Mouse (Mus musculus): ENCODE measurements around the gene Scyl1. TPM values are rescaled to one million over a fixed set of nuclear protein-coding genes. Genes with fewer than 3 reads are reported as not detected.
"Not testable (repeated sequence)": the region's sequence is repeated elsewhere in the genome, so short reads cannot be mapped to it uniquely, and the experiment has no call there.

Gene Scyl1
- total and polyA plus RNA-seq, 3 experiments = 36.0 to 64.1 TPM; not detected in 1

GRCm38 (mm10) chr19:5793917-5794770, 22.9 kb upstream of the Scyl1 start:
- not testable (repeated sequence) for H3K9ac ChIP-seq (ENCODE audit: control insufficient read depth, low read depth, low read length, poor library complexity, severe bottlenecking); H3K27me3 ChIP-seq (ENCODE audit: control insufficient read depth in 1 of 2, insufficient read depth in 2 of 2, low read length in 2 of 2); H3K9me3 ChIP-seq (replicated peaks; ENCODE audit: insufficient read depth, low read length); H3K4me3 ChIP-seq (ENCODE audit: control insufficient read depth in 1 of 2, insufficient read depth in 1 of 2, low read depth in 2 of 2, low read length in 2 of 2)
- Histone ChIP-seq H3K36me3 (ENCODE audit: control insufficient read depth in 1 of 2, insufficient read depth in 2 of 2, low read length in 2 of 2) (peaks cover 15 to 33% of the 10 kb centered on the region in 2 experiments), H3K27ac (ENCODE audit: control insufficient read depth, low read depth, low read length) (peak overlapping the region; percentile 4), H3K4me1 (ENCODE audit: control insufficient read depth in 1 of 2, insufficient read depth in 2 of 2, low read length in 2 of 2) (peaks cover 0 to 20% of the 10 kb centered on the region in 2 experiments; a peak in 1 of 4 replicates), H3K79me2 (ENCODE audit: control insufficient read depth, insufficient read depth, low read length, poor library complexity) (peaks cover 16% of the 10 kb centered on the region)
- peak; percentile 69 for DNase-seq (ENCODE audit: low read depth, low spot score)
- TF ChIP-seq MYC (IDR thresholded peaks at IDR 0.05; ENCODE audit: low read depth, low read length) = 0 out of 2 replicates have a peak, but pooled peaks have one; percentile 13
- 0 out of 2 replicates have a peak, but pooled peaks have one; percentile 52 for TF ChIP-seq ELF1 (IDR thresholded peaks at IDR 0.05; ENCODE audit: low read depth, low read length)
- peak; percentile 28; the same call in 1 of the 2 replicates for TF ChIP-seq MXI1 (IDR thresholded peaks at IDR 0.05; ENCODE audit: low read depth, low read length)
- TF ChIP-seq POLR2AphosphoS5 (IDR thresholded peaks at IDR 0.05; ENCODE audit: borderline replicate concordance, low read depth, low read length) = peak; percentile 90; the same call in 1 of the 2 replicates
- TF ChIP-seq EP300 (IDR thresholded peaks at IDR 0.05; ENCODE audit: low read depth in 1 of 2, low read length in 2 of 2) = peak in 1 of 2 experiments; percentile 18; a peak in 1 of 4 replicates
- 0 out of 2 replicates have a peak, but pooled peaks have one; percentile 16 for TF ChIP-seq ETS1 (IDR thresholded peaks at IDR 0.05; ENCODE audit: low read depth, low read length)
- peak; percentile 24; the same call in 1 of the 2 replicates for TF ChIP-seq SIN3A (IDR thresholded peaks at IDR 0.05; ENCODE audit: low read length)

GRCm38 (mm10) chr19:5793116-5793515, 21.9 kb upstream of the Scyl1 start:
- H3K27me3 ChIP-seq (ENCODE audit: control insufficient read depth in 1 of 2, insufficient read depth in 2 of 2, low read length in 2 of 2) = no peaks in the 10 kb centered on the region
- H3K9me3 ChIP-seq (replicated peaks; ENCODE audit: insufficient read depth, low read length) = no peaks in the 10 kb centered on the region
- no peak overlapping the region for H3K27ac ChIP-seq (ENCODE audit: control insufficient read depth, low read depth, low read length)
- peaks cover 0 to 20% of the 10 kb centered on the region in 2 experiments; a peak in 1 of 4 replicates for H3K4me1 ChIP-seq (ENCODE audit: control insufficient read depth in 1 of 2, insufficient read depth in 2 of 2, low read length in 2 of 2)
- H3K9ac ChIP-seq (ENCODE audit: control insufficient read depth, low read depth, low read length, poor library complexity, severe bottlenecking) = no peak overlapping the region
- H3K36me3 ChIP-seq (ENCODE audit: control insufficient read depth in 1 of 2, insufficient read depth in 2 of 2, low read length in 2 of 2) = peaks cover 11 to 32% of the 10 kb centered on the region in 2 experiments
- H3K79me2 ChIP-seq (ENCODE audit: control insufficient read depth, insufficient read depth, low read length, poor library complexity) = peaks cover 9% of the 10 kb centered on the region
- peak; percentile 89 for DNase-seq (ENCODE audit: low read depth, low spot score)
- no peak overlapping the region for H3K4me3 ChIP-seq (ENCODE audit: control insufficient read depth in 1 of 2, insufficient read depth in 1 of 2, low read depth in 2 of 2, low read length in 2 of 2)
- TF ChIP-seq BHLHE40 (IDR thresholded peaks at IDR 0.05; ENCODE audit: borderline replicate concordance, low read depth, low read length) (no peak), GATA1 (IDR thresholded peaks at IDR 0.05; ENCODE audit: low read depth, low read length) (no peak), ZNF384 (IDR thresholded peaks at IDR 0.05; ENCODE audit: low read depth, low read length) (0 out of 2 replicates have a peak, but pooled peaks have one; percentile 30), POLR2AphosphoS5 (IDR thresholded peaks at IDR 0.05; ENCODE audit: borderline replicate concordance, low read depth, low read length) (peak; percentile 31; the same call in 1 of the 2 replicates), EP300 (IDR thresholded peaks at IDR 0.05; ENCODE audit: low read depth in 1 of 2, low read length in 2 of 2) (no peak), SIN3A (IDR thresholded peaks at IDR 0.05; ENCODE audit: low read length) (peak; percentile 80; the same call in 1 of the 2 replicates), MEF2A (IDR thresholded peaks at IDR 0.05; ENCODE audit: extremely low read depth, insufficient replicate concordance, low read depth, low read length, poor library complexity, severe bottlenecking) (no peak), SMC3 (IDR thresholded peaks at IDR 0.05; ENCODE audit: low read depth, low read length) (peak; percentile 97), RCOR1 (IDR thresholded peaks at IDR 0.05; ENCODE audit: low read depth, low read length) (no peak), MAFK (IDR thresholded peaks at IDR 0.05; ENCODE audit: borderline replicate concordance, low read depth, low read length) (no peak), KAT2A (conservative IDR thresholded peaks at IDR 0.05; ENCODE audit: low read depth, low read length) (no peak), JUND (IDR thresholded peaks at IDR 0.05; ENCODE audit: low read depth, low read length) (no peak), MAZ (IDR thresholded peaks at IDR 0.05; ENCODE audit: low read depth, low read length) (no peak), MYC (IDR thresholded peaks at IDR 0.05; ENCODE audit: low read depth, low read length) (peak; percentile 65; the same call in 1 of the 2 replicates), HCFC1 (IDR thresholded peaks at IDR 0.05; ENCODE audit: low read depth, low read length) (0 out of 2 replicates have a peak, but pooled peaks have one; percentile 18), USF2 (IDR thresholded peaks at IDR 0.05; ENCODE audit: borderline replicate concordance in 1 of 2, insufficient read depth in 1 of 2, low read depth in 1 of 2, low read length in 2 of 2) (no peak), ZC3H11A (IDR thresholded peaks at IDR 0.05; ENCODE audit: low read depth, low read length) (peak; percentile 98), POLR2A (IDR thresholded peaks at IDR 0.05; ENCODE audit: control insufficient read depth in 1 of 2, insufficient read depth in 1 of 2, low read depth in 1 of 2, low read length in 2 of 2, poor library complexity in 1 of 2) (no peak), ELF1 (IDR thresholded peaks at IDR 0.05; ENCODE audit: low read depth, low read length) (no peak), GABPA (IDR thresholded peaks at IDR 0.05; ENCODE audit: low read depth, low read length) (no peak), NRF1 (IDR thresholded peaks at IDR 0.05; ENCODE audit: insufficient read depth, low read depth, low read length, poor library complexity, severe bottlenecking) (no peak), TAL1 (IDR thresholded peaks at IDR 0.05; ENCODE audit: low read length) (no peak), ETS1 (IDR thresholded peaks at IDR 0.05; ENCODE audit: low read depth, low read length) (no peak), POLR2AphosphoS2 (IDR thresholded peaks at IDR 0.05; ENCODE audit: low read length) (no peak), ZKSCAN1 (IDR thresholded peaks at IDR 0.05; ENCODE audit: low read depth, low read length) (no peak)
